Mouse (Mus musculus) adrenal gland (tissue): ENCODE data around the gene Ccdc62.

Source experiments
- intact Hi-C: fragments of 180-260 bp; cut with DNase I; formaldehyde crosslinking; loops from one replicate; pipeline ENCODE4 v1.15.1; 2025

Gene Ccdc62

DNA sequence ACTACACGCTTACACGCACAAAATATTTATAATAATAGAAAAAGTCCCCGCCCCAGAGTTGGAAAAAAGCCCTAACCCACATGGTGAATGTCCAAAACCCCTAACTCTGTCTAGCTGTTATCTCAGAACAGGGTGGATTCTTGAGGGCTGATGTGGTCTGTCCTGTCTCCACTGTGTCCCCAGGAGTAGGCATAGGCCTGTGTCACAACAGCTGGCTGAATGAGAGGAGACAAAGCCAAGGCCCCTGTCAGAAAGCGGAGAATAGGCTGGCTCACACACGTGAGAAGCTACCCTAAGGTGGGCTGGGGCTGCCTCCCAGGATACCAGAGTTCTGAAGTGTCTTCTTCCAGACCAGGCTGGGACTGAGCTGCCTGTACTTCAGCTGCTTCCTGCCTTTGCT, 47.7 kb downstream of the Ccdc62 start:
- intact Hi-C loops: no loop called here

DNA sequence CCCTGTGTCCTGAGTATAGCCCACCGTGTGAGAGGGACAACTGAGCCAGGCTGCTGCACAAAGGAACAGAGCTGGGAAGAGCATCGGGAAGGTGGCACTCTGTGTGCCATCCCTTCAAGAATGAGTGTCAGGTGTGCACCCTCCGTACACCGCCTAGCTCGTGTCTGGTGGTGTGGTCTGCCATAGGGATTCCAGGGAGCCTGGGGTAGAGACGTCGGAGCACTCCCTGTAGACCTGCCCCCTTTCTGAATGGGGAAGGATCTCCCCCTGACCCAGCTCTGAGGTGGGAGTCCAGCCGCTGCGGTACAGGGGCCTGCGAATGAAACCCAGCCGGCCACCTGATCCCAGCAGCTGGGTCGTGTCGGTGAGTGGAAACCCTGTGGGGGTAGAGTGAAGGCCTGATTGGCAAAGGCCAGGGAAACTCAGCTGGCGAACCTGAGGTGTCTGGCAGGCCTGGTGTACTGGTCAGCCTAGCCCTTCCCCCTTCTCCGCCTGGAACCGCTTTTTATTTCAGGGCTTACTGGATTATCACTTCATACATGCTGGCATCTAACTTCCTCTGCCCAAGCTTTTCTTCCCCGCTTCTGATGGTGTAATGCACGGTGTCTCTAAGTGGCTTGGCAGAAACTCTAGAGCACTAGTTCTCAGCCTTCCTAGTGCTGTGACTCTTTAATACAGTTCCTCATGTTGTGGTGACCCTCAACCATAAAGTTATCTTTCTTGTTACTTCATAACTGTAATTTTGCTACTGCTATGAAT, 48.9 kb downstream of the Ccdc62 start:
- intact Hi-C loops: no loop called here

DNA sequence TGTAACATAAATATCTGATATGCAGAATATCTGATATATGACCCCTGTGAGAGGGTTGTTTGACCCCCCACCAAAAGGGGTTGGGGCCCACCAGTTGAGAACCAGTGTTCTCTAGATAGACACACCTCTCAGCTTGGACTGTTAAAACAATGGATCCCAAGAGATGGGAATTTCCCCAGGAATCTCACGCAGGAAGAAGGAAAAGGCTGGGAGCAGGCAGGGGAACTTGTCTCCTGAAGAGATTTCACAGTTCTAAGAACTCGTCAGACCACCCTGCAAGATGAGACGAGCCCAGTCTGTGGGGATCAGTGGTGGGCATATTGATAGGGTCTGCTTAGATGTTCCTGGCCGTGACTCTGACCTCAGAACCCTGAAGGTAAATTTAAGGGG, 49.5 kb downstream of the Ccdc62 start:
- intact Hi-C loops: no loop called here

DNA sequence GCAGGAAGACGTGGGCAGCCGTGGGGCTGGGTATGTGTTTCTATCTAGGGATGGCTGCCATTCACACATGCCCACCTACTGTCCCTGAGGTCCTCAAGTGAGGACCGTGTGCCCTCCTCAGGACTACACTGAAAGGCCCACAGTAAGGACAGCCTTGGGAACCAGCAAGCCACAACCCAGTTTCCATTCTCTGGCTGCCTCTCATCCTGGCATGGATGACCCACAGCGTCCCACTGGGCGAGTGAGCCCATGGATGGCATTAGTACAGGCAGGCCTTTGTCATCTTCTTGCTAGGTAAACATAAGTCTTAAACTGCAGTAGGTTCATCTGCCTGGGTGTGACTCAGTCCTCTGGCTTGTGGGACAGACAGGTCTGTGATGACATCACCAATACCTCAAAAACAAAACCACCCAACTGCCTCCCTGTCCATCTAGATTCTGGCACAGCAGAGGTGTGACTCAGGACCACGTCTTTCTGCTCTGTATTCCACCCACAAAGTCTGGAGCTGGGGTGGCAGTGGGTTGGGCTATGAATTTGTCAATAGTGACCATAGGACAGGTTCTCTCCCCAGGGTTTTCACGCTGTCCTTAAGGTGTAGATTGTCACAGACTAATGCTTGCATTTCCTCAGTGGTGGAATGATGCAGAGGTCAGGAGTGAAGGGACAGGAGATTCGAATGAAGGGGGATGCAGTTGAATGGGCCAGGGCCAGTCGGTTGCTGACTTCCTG, 50.2 kb downstream of the Ccdc62 start:
- intact Hi-C loops: no loop called here

DNA sequence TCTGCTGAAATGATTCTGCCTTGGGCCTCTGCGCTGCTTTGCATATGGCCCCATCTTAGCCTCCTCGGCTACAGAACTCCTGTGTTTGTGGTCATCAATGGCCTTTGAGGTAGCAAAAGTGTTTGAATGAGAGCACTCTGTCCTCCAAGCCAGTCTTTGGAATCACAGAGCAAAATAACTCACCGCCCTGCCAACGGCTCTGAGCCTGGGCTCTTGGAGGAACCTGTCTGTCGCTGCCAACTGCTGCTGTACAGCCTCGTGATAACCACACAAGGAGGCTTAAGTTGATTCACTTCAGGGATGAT, 50.7 kb downstream of the Ccdc62 start:
- intact Hi-C loops: no loop called here

DNA sequence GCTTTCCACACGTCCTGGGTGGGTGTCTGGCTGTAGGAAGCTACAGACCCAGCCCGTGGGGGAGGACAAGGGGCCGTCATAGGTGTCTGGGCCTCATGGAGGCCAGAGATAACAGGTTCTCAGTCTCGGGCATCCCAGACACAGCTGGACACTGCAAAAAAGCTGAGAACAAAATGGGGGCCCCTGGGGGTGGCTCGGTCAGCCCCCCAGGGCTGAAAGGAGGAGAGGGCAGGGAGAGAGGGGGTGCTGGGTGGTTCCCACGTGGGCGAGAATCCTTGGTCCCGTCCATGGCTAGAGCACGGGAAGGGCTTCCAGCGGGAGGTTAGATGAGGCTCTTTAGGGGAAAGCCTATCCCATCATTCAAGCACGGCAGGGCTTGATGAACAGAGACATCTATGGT, 52.4 kb downstream of the Ccdc62 start:
- intact Hi-C loops: no loop called here

DNA sequence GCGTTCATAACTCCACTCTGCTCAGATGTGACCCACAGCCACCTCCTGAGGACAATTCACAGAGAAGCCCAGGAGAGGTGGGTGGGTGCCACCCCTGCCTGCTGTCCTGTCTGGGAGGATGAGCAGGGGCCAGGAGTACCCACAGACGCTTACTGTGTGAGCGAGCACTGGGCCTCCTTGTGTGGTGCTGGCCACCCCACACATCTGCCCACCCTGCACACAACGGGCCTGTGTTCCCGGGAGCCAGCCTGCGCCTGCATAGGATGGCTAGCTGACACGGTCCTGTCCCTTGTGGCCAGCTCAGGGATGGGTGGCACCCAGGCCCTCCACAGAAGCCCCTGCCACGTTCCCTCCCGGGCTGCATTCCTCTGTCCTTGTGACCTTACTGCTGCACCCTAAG, 55.0 kb downstream of the Ccdc62 start:
- intact Hi-C loops: no loop called here

DNA sequence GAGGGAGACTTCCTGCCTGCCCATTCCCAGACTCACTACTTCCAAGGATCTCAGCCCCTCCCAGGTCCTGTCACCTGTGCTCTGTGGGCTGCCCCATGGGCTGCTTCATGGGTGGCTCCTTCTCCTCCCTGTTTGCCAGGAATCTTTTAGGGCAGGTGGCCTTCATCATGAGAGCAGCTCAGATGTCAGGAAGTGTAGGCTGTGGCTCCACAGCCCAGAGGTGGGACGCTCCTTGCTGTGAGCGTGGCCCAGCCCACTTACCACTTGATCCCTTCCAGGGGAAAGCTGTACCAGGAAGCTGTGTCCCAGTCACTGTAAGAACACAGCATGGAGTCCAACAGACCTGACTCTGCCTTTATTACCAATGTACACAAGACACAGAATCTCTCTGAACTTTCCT, 56.4 kb downstream of the Ccdc62 start:
- intact Hi-C loops: no loop called here

DNA sequence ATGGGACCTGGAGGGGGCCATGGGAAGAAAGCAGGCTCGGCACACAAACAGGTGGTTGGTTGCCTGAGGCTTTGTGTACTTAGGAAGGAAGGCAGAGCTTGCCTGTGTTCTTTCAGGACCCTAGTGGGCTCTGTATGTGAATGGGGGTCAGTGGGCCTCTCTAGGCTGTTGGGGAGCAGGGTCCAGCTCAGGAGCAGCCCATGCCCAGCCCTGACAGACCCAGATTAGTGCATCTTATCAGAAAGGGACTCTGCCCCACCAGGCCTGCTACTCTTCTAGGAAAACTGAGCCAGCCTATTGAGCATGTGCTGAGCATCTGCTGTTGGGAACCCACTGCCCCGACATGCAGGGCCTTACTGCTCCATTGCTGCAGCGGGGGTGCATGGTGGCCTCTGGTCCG, 57.0 kb downstream of the Ccdc62 start:
- intact Hi-C loops: no loop called here

DNA sequence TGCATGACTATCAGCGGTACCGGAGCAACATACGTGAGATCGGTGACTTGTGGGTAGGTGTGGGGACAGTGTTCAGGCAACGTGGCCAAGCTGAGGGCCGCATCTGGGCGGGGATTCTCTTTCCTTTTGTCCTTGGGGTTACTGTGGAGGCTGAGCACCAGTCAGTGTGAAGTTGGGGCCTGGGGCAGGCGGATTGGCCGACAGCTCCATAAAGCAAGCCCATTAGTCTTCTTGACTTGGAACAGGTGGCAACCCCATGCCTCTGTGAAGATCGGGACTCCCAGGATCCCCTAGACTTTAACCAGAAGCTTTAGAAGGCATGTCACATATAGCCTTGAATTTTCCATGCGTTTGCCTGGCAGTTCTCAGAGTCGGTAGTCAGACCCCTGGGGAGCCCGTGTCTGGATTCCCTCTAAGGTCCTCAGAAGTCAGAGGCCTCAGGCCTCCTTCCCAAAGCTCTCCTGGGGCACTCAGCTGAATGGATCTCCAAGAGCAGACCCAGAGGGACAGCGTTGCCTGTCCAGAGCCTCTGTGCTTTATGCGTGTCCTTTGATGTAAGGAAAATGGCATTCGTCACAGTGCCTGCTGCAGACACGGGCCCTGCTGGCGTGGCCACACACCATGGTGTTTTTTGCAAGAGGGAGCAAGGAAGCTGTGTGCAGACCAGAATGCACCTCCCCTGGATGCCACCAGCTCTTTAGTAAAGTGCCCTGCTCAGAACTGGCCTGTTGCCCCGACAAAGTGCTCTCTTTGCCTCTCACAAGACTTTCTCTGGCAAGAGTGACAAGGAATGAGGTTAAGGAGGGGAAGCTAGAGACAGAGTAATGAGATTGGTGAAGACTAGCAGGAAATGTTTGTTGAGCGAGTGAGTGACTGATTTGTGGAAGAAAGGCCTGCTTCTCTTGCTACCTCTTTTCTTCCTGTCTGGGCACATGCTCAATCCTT, 59.7 kb downstream of the Ccdc62 start:
- intact Hi-C loops: loop anchor here (10.0 kb wide), 1 partner anchor 165 kb away; no protein-coding TSS in a partner anchor

DNA sequence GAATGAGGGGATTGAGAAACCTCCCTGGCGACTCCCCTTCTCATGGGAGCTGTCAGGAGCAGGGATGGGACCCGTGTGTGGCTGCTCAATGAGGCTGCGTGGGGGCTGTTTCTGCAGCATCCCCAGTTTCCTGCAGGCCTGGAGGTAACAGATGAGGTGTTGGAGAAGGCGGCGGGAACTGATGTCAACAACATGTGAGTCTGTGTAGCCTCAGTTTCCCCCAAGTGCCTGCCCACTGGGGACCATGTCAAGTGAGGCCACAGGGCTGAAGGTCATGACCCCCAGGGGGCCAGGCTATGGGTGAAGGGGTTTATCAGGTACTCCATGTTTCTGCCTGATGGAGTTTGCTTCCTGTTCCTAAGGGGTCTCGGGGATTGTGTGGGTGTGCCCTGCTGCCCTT, 60.8 kb downstream of the Ccdc62 start:
- intact Hi-C loops: loop anchor here (10.0 kb wide), 1 partner anchor 167 kb away; no protein-coding TSS in a partner anchor

DNA sequence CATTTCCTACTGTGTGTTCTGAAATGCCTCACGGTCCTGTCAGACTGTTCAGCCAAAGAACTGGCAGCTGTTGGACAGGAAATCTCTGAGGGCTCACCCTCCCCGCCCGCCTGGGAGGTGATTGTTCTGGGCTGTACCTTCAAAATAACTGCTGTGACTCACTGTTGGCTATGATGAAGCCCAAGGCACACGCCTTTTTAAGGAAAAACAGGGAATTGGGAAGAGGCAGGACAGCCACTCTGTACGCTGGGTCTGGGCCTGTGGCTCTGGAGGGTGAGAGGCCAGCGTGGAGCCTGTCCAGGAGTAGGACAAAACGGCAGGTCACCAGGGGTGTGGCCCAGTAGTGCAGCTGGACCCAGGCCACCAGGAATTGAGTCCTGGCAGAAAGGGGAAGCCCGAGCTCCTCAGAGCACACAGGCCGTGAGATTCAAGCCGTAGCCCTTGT, 61.7 kb downstream of the Ccdc62 start:
- intact Hi-C loops: loop anchor here (2.0 to 10.0 kb wide), 2 partner anchors 45 to 167 kb away; no protein-coding TSS in a partner anchor

DNA sequence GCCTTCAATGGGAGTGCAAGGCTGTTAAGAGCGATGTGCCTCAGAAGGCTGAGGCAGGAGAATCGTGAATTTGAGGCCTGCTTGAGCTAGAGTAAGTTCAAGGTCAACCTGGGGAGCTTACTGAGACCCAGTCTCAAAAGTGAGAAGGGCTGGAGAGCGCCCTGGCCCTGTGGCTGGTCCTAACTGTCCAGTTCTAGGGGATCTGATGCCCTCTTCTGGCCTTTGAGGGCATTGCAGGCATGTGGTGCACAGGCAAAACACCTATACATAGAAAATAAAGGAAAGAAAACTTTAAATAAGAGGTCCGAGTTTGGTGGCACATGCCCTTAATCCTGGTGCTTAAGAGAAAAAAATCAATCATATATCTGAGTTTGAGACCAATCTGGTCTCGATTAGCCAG, 62.3 kb downstream of the Ccdc62 start:
- intact Hi-C loops: loop anchor here (2.0 to 10.0 kb wide), 2 partner anchors 46 to 168 kb away; no protein-coding TSS in a partner anchor

DNA sequence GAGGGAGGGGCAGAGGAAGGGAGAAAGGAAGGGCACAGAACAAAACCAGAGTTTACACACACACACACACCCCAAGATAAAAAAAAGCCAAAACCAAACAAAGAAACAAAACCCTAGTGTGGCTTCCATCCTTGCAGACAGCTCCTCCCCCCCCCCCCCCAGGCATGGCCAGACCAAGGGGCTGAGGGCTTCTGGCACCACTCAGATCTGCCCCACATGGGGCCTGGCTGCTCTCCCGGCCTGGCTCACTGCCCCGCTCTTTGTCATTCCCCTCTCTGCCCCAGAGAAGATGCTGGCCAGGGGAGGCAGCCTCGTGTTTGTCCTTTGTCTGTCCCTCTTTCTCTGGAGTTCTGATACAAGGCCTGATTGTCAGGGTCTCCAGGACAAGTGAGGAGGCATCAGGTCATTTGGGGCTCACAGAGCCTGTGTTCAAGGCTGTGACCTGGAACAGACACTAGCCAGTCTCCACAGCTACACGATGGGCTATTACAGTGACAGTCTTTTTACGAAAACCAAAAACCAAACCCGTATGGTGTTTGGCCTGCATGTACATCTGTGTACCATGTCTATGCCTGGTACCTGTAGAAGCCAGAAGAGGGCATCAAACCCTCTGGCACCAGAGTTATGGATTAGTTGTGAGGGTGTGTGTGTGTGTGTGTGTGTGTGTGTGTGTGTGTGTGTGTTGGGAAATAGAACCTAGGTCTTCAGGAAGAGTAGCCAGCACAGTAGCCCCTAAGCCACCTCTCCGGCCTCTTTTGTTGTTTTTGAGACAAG, 63.0 kb downstream of the Ccdc62 start:
- intact Hi-C loops: loop anchor here (2.0 to 10.0 kb wide), 2 partner anchors 47 to 169 kb away; no protein-coding TSS in a partner anchor

DNA sequence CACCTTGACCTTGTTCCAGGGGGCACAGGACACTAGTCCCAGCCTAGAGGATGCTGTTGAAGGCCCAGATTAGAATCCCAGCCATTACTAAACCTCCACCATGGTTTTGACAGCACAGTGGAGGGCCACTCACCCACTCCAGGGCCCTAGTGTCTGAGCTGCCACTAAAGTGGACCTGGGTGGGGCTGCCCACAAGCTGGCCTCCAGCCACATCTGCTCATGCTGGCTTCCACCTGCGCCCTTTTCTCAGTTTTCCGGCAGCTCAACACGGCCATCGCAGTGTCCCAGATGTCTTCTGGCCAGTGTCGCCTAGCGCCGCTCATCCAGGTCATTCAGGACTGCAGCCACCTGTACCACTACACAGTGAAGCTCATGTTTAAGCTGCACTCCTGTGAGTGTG, 64.0 kb downstream of the Ccdc62 start:
- intact Hi-C loops: loop anchor here (10.0 kb wide), 1 partner anchor 170 kb away; no protein-coding TSS in a partner anchor

DNA sequence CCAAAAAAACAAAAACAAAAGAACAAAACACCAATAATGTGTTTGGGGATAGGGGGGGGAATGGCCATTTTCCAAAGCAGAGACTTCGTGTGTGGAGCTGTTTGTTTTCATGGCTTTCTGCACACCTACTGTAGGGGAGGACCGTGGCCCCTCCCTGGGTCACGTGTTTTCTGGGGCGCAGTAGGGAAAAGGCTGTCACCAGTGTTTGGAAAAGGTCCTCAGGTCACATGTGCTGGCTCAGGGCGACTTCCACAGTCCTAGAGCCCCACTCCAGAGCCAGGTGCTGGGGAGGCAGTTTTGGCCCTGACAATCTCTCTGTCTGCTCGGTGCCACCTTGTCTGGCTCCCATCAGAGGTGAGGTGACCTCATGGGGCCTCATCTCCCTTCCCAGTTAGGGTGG, 64.9 kb downstream of the Ccdc62 start:
- intact Hi-C loops: loop anchor here (10.0 kb wide), 1 partner anchor 171 kb away; no protein-coding TSS in a partner anchor

DNA sequence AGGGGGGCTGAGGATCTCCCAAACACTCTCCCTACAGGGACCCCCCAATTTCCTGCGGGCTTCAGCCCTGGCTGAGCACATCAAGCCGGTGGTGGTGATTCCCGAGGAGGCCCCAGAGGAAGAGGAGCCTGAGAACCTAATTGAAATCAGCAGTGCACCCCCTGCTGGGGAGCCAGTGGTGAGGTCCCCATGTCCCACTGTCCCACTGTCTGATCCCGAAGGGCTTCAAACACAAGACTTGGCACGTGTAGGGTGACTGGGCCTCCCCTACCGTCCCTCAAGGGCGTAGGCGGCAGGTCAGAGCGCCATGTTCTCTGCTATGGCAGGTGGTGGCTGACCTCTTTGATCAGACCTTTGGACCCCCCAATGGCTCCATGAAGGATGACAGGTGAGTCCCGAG, 65.7 kb downstream of the Ccdc62 start:
- intact Hi-C loops: loop anchor here (10.0 kb wide), 1 partner anchor 171 kb away; no protein-coding TSS in a partner anchor

DNA sequence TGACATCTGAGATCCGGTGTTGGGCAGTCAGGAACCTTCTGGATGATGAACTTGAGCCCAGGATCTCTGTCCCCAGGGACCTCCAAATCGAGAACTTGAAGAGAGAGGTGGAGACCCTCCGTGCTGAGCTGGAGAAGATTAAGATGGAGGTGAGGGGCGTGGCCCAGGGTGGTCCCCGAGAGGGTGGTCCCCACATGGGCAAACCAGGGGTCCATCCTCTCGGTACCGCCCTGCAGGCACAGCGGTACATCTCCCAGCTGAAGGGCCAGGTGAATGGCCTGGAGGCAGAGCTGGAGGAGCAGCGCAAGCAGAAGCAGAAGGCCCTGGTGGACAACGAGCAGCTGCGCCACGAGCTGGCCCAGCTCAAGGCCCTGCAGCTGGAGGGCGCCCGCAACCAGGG, 66.2 kb downstream of the Ccdc62 start:
- intact Hi-C loops: loop anchor here (10.0 kb wide), 1 partner anchor 172 kb away; no protein-coding TSS in a partner anchor

DNA sequence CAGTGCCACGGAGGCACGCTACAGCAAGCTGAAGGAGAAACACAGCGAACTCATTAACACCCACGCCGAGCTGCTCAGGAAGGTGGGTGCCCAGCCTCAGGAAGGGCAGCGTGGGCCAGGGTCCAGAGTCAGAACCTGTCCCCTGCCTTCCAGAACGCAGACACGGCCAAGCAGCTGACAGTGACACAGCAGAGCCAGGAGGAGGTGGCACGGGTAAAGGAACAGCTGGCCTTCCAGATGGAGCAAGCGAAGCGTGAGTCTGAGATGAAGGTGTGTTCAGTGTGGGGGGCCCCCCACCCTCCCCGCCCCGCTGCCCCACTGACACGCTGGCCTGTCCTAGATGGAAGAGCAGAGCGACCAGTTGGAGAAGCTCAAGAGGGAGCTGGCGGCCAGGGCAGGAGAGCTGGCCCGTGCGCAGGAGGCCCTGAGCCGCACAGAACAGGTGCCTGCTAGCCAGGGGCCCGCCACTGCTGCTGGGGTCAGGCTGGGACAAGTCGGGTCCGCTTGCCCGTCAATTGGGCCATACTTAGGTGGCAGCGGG, 66.8 kb downstream of the Ccdc62 start:
- intact Hi-C loops: loop anchor here (10.0 kb wide), 1 partner anchor 172 kb away; no protein-coding TSS in a partner anchor

DNA sequence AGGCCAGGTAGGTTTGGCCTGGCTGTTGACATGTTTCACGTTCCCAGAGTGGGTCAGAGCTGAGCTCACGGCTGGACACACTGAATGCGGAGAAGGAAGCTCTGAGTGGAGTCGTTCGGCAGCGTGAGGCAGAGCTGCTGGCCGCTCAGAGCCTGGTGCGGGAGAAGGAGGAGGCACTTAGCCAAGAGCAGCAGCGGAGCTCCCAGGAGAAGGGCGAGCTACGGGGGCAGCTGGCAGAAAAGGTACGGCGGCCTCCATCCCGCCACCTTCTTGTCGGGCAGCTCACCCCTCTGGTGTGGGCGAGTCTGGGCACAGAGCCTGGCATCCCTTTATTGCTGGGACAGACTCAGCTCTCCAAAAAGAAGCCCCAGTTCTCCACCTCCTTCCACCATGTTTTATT, 67.3 kb downstream of the Ccdc62 start:
- intact Hi-C loops: loop anchor here (10.0 kb wide), 1 partner anchor 173 kb away; no protein-coding TSS in a partner anchor
